Mouse (Mus musculus) small intestine, adult 2 months (tissue): ENCODE measurements around the gene Uhrf1bp1.

Experiments used
- CTCF ChIP-seq: fragments of 200-500 bp; IDR thresholded peaks from 2 replicates; pipeline ENCODE4 v1.5.1; 2012; ENCODE audit warnings: low read depth, mild to moderate bottlenecking, control low read depth, inconsistent platforms, low read length, moderate library complexity, mixed read lengths; ENCODE audit not compliant: insufficient replicate concordance, insufficient read length; ENCODE audit errors: extremely low read depth
- POLR2A ChIP-seq: fragments of 200-500 bp; IDR thresholded peaks from 2 replicates; pipeline ENCODE4 v1.6.1; 2012; ENCODE audit warnings: low read depth, mild to moderate bottlenecking, control low read depth, inconsistent platforms, low read length, moderate library complexity

- no peak for TF ChIP-seq CTCF
- no peak for TF ChIP-seq POLR2A
These were observed 44.3 kb upstream of the Uhrf1bp1 start for GRCm38 (mm10) chr17:27811980-27812379.
